Mouse (Mus musculus) CD8-positive naive resting alpha-beta T cell, adult 2 months (primary cell): ENCODE results near the gene Klk1b16.
"Not testable (repeated sequence)": the region's sequence is repeated elsewhere in the genome, so short reads cannot be mapped to it uniquely, and the experiment has no call there.

Experiments used
- DNase-seq, 2 experiments: peaks; one replicate each; pipeline ENCODE4 v3.0.0; 2022; ENCODE audit warnings: low read depth in 2 of 2, low spot score in 2 of 2

Klk1b16 gene

GRCm38 (mm10) chr7:44136467-44136866 lies at the start of gene Klk1b16:
TSS of gene Klk1b16 (plus strand) at chr7:44136767.
- no peak for DNase-seq

- DNase-seq = no peak
Observed at GRCm38 (mm10) chr7:44096111-44096510, 40.5 kb upstream of the Klk1b16 start.

GRCm38 (mm10) chr7:44102028-44102427 lies 34.5 kb upstream of the Klk1b16 start, which contains the start of gene Klk1b21:
TSS of gene Klk1b21 (plus strand) at chr7:44102328.
- not testable (repeated sequence) for DNase-seq

GRCm38 (mm10) chr7:44112373-44112772 lies 24.2 kb upstream of the Klk1b16 start, which contains the start of gene Klk1b22:
TSS of gene Klk1b22 (plus strand) at chr7:44112673.
- no peak for DNase-seq

GRCm38 (mm10) chr7:44123445-44123844 lies 13.1 kb upstream of the Klk1b16 start:
- DNase-seq = no peak

- no peak for DNase-seq
Observed at GRCm38 (mm10) chr7:44179299-44180045, 42.9 kb downstream of the Klk1b16 start.

- DNase-seq = not testable (repeated sequence)
Observed at GRCm38 (mm10) chr7:44186516-44186915, 49.9 kb downstream of the Klk1b16 start.

- DNase-seq = not testable (repeated sequence)
Observed at GRCm38 (mm10) chr7:44187936-44188335, 51.4 kb downstream of the Klk1b16 start, which contains the start of gene Klk1b24. TSS of gene Klk1b24 (plus strand) at chr7:44188236.
